Mouse (Mus musculus) intestine, embryonic 15.5 days (tissue): ENCODE results near the gene Ism2. TPM values are rescaled to one million over a fixed set of nuclear protein-coding genes. Genes with fewer than 3 reads are reported as not detected.
A peak's percentile ranks its signal among the peaks of the same experiment; 100 is the strongest.

ENCODE experiments used
- ATAC-seq: fragments of 200-750 bp; cut with Nextera tagmentation; 2 replicates; pipeline ENCODE4 v1.8.0; 2017; ENCODE audit warnings: moderate TSS enrichment, moderate library complexity
- H3K27ac ChIP-seq: fragments of 300-500 bp; sonication (generic); 2 replicates; pipeline ENCODE4 v1.5.1; 2015; ENCODE audit warnings: mild to moderate bottlenecking, inconsistent platforms
- H3K27me3 ChIP-seq: fragments of 300-500 bp; sonication (generic); replicated peaks from 2 replicates; pipeline ENCODE4 v1.6.1; 2015; ENCODE audit warnings: inconsistent platforms
- H3K36me3 ChIP-seq: fragments of 300-500 bp; sonication (generic); 2 replicates; pipeline ENCODE4 v1.6.1; 2015; ENCODE audit warnings: inconsistent platforms
- H3K4me1 ChIP-seq: fragments of 300-500 bp; sonication (generic); replicated peaks from 2 replicates; pipeline ENCODE4 v1.6.1; 2015; ENCODE audit warnings: inconsistent platforms
- H3K4me2 ChIP-seq: fragments of 300-500 bp; sonication (generic); replicated peaks from 2 replicates; pipeline ENCODE4 v1.6.1; 2015; ENCODE audit warnings: mild to moderate bottlenecking, inconsistent platforms
- H3K4me3 ChIP-seq: fragments of 300-500 bp; sonication (generic); replicated peaks from 2 replicates; pipeline ENCODE4 v1.5.1; 2015; ENCODE audit warnings: inconsistent platforms
- H3K9ac ChIP-seq: fragments of 300-500 bp; sonication (generic); 2 replicates; pipeline ENCODE4 v1.6.1; 2015; ENCODE audit warnings: inconsistent platforms
- H3K9me3 ChIP-seq: fragments of 300-500 bp; sonication (generic); 2 replicates; pipeline ENCODE4 v1.6.1; 2016; ENCODE audit warnings: inconsistent platforms
- WGBS: fragments of 180-500 bp; shearing (Covaris S2); methylation state at CpG from one replicate; pipeline ENCODE4 v1.1.7; 2015; 5-methylcytosine and 5-hydroxymethylcytosine counted together
- polyA plus RNA-seq: library from polyadenylated mRNA; unstranded; fragments of >200 nt; fragmentation: Nextera tagmentation; extraction: Ambion mirVana; gene quantifications from 2 replicates; pipeline ENCODE4 v1.2.1, GENCODE M21; 2015

Gene Ism2
- polyA plus RNA-seq, 1 experiment from 2014 or later: 0.55 TPM

- H3K27ac ChIP-seq: peak overlapping the region; percentile 65; the same call in 1 of the 2 replicates
- peaks cover 16% of the 10 kb centered on the region for H3K36me3 ChIP-seq
- peak overlapping the region; percentile 90 for H3K9ac ChIP-seq
- H3K4me3 ChIP-seq: peak overlapping the region; percentile 91
- H3K27me3 ChIP-seq: no peaks in the 10 kb centered on the region
- H3K4me2 ChIP-seq: peak overlapping the region; percentile 63
- no peaks in the 10 kb centered on the region for H3K9me3 ChIP-seq
- 18% methylated on average over 11 of the region's 11 CpGs for WGBS
- ATAC-seq: no peak
- H3K4me1 ChIP-seq: peaks cover 9% of the 10 kb centered on the region
These were observed 34.1 kb downstream of the Ism2 start for GRCm38 (mm10) chr12:87265444-87265843.

GRCm38 (mm10) chr12:87260562-87260961 lies 38.9 kb downstream of the Ism2 start:
- peaks cover 13% of the 10 kb centered on the region; the same call in 1 of the 2 replicates for H3K36me3 ChIP-seq
- H3K27me3 ChIP-seq: no peaks in the 10 kb centered on the region
- ATAC-seq: no peak

GRCm38 (mm10) chr12:87256629-87257028 lies 42.9 kb downstream of the Ism2 start:
- Histone ChIP-seq H3K27me3 (no peaks in the 10 kb centered on the region), H3K36me3 (peaks cover 31% of the 10 kb centered on the region), H3K9me3 (no peaks in the 10 kb centered on the region), H3K4me3 (no peak overlapping the region), H3K27ac (no peak overlapping the region), H3K4me1 (no peaks in the 10 kb centered on the region), H3K4me2 (no peak overlapping the region), H3K9ac (no peak overlapping the region)
- 95% methylated on average over 5 of the region's 5 CpGs for WGBS
- ATAC-seq: no peak

More at GRCm38 (mm10) chr12:87260562-87260961, 38.9 kb downstream of the Ism2 start:
- no peak overlapping the region for H3K9ac ChIP-seq
- no peak overlapping the region for H3K27ac ChIP-seq
- 96% methylated on average over 8 of the region's 8 CpGs for WGBS
- no peaks in the 10 kb centered on the region for H3K9me3 ChIP-seq
- no peak overlapping the region for H3K4me3 ChIP-seq
- H3K4me1 ChIP-seq: no peaks in the 10 kb centered on the region
- no peak overlapping the region for H3K4me2 ChIP-seq

GRCm38 (mm10) chr12:87253878-87254277 lies 45.6 kb downstream of the Ism2 start:
- Histone ChIP-seq H3K27ac (no peak overlapping the region), H3K36me3 (peaks cover 36% of the 10 kb centered on the region), H3K4me3 (no peak overlapping the region), H3K9ac (no peak overlapping the region), H3K4me1 (no peaks in the 10 kb centered on the region), H3K9me3 (no peaks in the 10 kb centered on the region), H3K4me2 (no peak overlapping the region), H3K27me3 (no peaks in the 10 kb centered on the region)
- no peak for ATAC-seq
- 94% methylated on average over 6 of the region's 6 CpGs for WGBS

GRCm38 (mm10) chr12:87250161-87250560 lies 49.3 kb downstream of the Ism2 start:
- Histone ChIP-seq H3K27ac (no peak overlapping the region), H3K27me3 (no peaks in the 10 kb centered on the region), H3K4me2 (no peak overlapping the region), H3K36me3 (peaks cover 34% of the 10 kb centered on the region), H3K4me1 (no peaks in the 10 kb centered on the region), H3K4me3 (no peak overlapping the region), H3K9ac (no peak overlapping the region), H3K9me3 (no peaks in the 10 kb centered on the region)
- ATAC-seq: no peak
- WGBS: 89% methylated on average over 6 of the region's 6 CpGs

GRCm38 (mm10) chr12:87238632-87239031 lies 60.9 kb downstream of the Ism2 start, which contains the start of gene Noxred1:
Noxred1 (minus strand) TSS chr12:87238732.
- WGBS: 89% methylated on average over 1 of the region's 1 CpGs
- H3K36me3 ChIP-seq: peaks cover 15% of the 10 kb centered on the region; the same call in 1 of the 2 replicates
- H3K9ac ChIP-seq: no peak within 1 kb of the TSS
- H3K27me3 ChIP-seq: no peaks in the 10 kb centered on the region
- H3K9me3 ChIP-seq: no peaks in the 10 kb centered on the region
- no peak within 1 kb of the TSS for H3K4me3 ChIP-seq
- no peak within 1 kb of the TSS for H3K4me2 ChIP-seq
- no peak within 1 kb of the TSS for H3K27ac ChIP-seq
- no peak for ATAC-seq
- H3K4me1 ChIP-seq: no peaks in the 10 kb centered on the region

- Histone ChIP-seq H3K4me2 (no peak overlapping the region), H3K9me3 (no peaks in the 10 kb centered on the region), H3K4me1 (no peaks in the 10 kb centered on the region), H3K27me3 (no peaks in the 10 kb centered on the region), H3K4me3 (no peak overlapping the region), H3K36me3 (peaks cover 15% of the 10 kb centered on the region; the same call in 1 of the 2 replicates), H3K27ac (no peak overlapping the region), H3K9ac (no peak overlapping the region)
- WGBS: 85% methylated on average over 5 of the region's 5 CpGs
- no peak for ATAC-seq
These were observed 62.5 kb downstream of the Ism2 start for GRCm38 (mm10) chr12:87236882-87237483.

- Histone ChIP-seq H3K27me3 (no peaks in the 10 kb centered on the region), H3K36me3 (no peaks in the 10 kb centered on the region), H3K4me3 (no peak overlapping the region), H3K4me1 (no peaks in the 10 kb centered on the region), H3K27ac (no peak overlapping the region), H3K4me2 (no peak overlapping the region), H3K9ac (no peak overlapping the region), H3K9me3 (no peaks in the 10 kb centered on the region)
- no peak for ATAC-seq
These were observed 69.1 kb downstream of the Ism2 start for GRCm38 (mm10) chr12:87230379-87230895.

GRCm38 (mm10) chr12:87229633-87230032 lies 69.9 kb downstream of the Ism2 start:
- Histone ChIP-seq H3K27me3 (no peaks in the 10 kb centered on the region), H3K27ac (no peak overlapping the region), H3K4me1 (no peaks in the 10 kb centered on the region), H3K36me3 (no peaks in the 10 kb centered on the region), H3K9ac (no peak overlapping the region), H3K9me3 (no peaks in the 10 kb centered on the region), H3K4me3 (no peak overlapping the region), H3K4me2 (no peak overlapping the region)
- ATAC-seq: no peak
- WGBS: 76% methylated on average over 2 of the region's 2 CpGs

Other genes starting within 250 kb of the Ism2 start
- 1.1 and 1.2 TPM in 2 replicates for gene Ngb, start 197.2 kb downstream of the Ism2 start, polyA plus RNA-seq
- 44.8 and 48.5 TPM in 2 replicates for gene Gstz1, start 152.5 kb downstream of the Ism2 start, polyA plus RNA-seq
- gene Pomt2, start 151.7 kb downstream of the Ism2 start, polyA plus RNA-seq: 12.9 and 13.1 TPM in 2 replicates
- gene Samd15, start 100.0 kb downstream of the Ism2 start, polyA plus RNA-seq: 1.1 and 1.7 TPM in 2 replicates
- 1.7 TPM in 2 replicates for gene Tmed8, start 99.3 kb downstream of the Ism2 start, polyA plus RNA-seq
- gene Noxred1, start 61.0 kb downstream of the Ism2 start, polyA plus RNA-seq: 0.25 and 0.36 TPM in 2 replicates
- 36.6 and 40.1 TPM in 2 replicates for gene Vipas39, start 33.4 kb downstream of the Ism2 start, polyA plus RNA-seq
- gene Ahsa1, start 33.2 kb downstream of the Ism2 start, polyA plus RNA-seq: 228 and 230 TPM in 2 replicates
- gene Sptlc2, start 88.7 kb upstream of the Ism2 start, polyA plus RNA-seq: 115 and 119 TPM in 2 replicates
- gene Slirp, start 144.2 kb upstream of the Ism2 start, polyA plus RNA-seq: 290 and 308 TPM in 2 replicates
- gene Alkbh1, start 144.3 kb upstream of the Ism2 start, polyA plus RNA-seq: 48.3 and 50.6 TPM in 2 replicates
- 108 and 119 TPM in 2 replicates for gene Snw1, start 172.6 kb upstream of the Ism2 start, polyA plus RNA-seq
- not detected in 2 replicates for gene Gm5788, start 195.0 kb upstream of the Ism2 start, polyA plus RNA-seq
- not detected in 2 replicates for gene Gm8300, start 214.6 kb upstream of the Ism2 start, polyA plus RNA-seq